Mouse (Mus musculus) neural tube, embryonic 12.5 days (tissue): ENCODE results near the gene Kirrel2. TPM values are rescaled to one million over a fixed set of nuclear protein-coding genes. Genes with fewer than 3 reads are reported as not detected.

Experiments used
- ATAC-seq: fragments of 200-750 bp; cut with Nextera tagmentation; 2 replicates; pipeline ENCODE4 v1.8.0; 2017; ENCODE audit warnings: low read depth, mild to moderate bottlenecking, moderate TSS enrichment, moderate library complexity; ENCODE audit not compliant: low FRiP score
- H3K27ac ChIP-seq: fragments of 300-500 bp; sonication (generic); 2 replicates; pipeline ENCODE4 v1.5.1; 2016
- H3K27me3 ChIP-seq: fragments of 300-500 bp; sonication (generic); replicated peaks from 2 replicates; pipeline ENCODE4 v1.6.1; 2016; ENCODE audit warnings: mild to moderate bottlenecking
- H3K36me3 ChIP-seq: fragments of 300-500 bp; sonication (generic); 2 replicates; pipeline ENCODE4 v1.6.1; 2016; ENCODE audit warnings: mild to moderate bottlenecking
- H3K4me1 ChIP-seq: fragments of 300-500 bp; sonication (generic); 2 replicates; pipeline ENCODE4 v1.6.1; 2016
- H3K4me2 ChIP-seq: fragments of 300-500 bp; sonication (generic); replicated peaks from 2 replicates; pipeline ENCODE4 v1.6.1; 2016; ENCODE audit warnings: mild to moderate bottlenecking
- H3K4me3 ChIP-seq: fragments of 300-500 bp; sonication (generic); 2 replicates; pipeline ENCODE4 v1.5.1; 2016
- H3K9ac ChIP-seq: fragments of 300-500 bp; sonication (generic); 2 replicates; pipeline ENCODE4 v1.6.1; 2016; ENCODE audit warnings: mild to moderate bottlenecking
- H3K9me3 ChIP-seq: fragments of 300-500 bp; sonication (generic); 2 replicates; pipeline ENCODE4 v1.6.1; 2016; ENCODE audit warnings: mild to moderate bottlenecking
- WGBS: fragments of 180-500 bp; shearing (Covaris S2); methylation state at CpG from one replicate; pipeline ENCODE4 v1.1.7; 2016; 5-methylcytosine and 5-hydroxymethylcytosine counted together
- polyA plus RNA-seq: library from polyadenylated mRNA; unstranded; fragments of >200 nt; fragmentation: Nextera tagmentation; extraction: Ambion mirVana; gene quantifications from 2 replicates; pipeline ENCODE4 v1.2.1, GENCODE M21; 2016

Kirrel2 gene
- polyA plus RNA-seq, 1 experiment from 2014 or later: 13.5 TPM

DNA sequence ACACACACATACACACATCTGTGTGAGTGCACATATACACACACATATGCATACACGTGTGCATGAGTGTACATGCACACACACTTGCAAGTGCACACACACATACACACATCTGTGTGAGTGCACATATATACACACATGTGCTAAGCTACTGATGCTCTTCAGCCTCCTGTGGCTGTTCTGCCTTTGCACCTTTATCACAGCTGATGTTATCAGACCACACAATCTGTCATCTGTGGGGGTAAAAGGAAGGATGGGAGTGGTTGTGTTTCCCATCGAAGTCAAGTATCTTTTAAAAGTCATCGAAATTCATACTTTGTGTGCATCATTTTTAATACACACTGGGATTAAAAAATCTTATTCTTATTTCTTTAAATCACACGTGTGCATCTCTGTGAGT lies 55.1 kb downstream of the Kirrel2 start:
- Histone ChIP-seq H3K4me3 (no peak overlapping the region), H3K27ac (no peak overlapping the region), H3K4me1 (no peaks in the 10 kb centered on the region), H3K9me3 (no peaks in the 10 kb centered on the region), H3K4me2 (no peak overlapping the region), H3K36me3 (no peaks in the 10 kb centered on the region), H3K9ac (no peak overlapping the region), H3K27me3 (no peaks in the 10 kb centered on the region)
- no peak for ATAC-seq
- WGBS: 78% methylated on average over 4 of the region's 4 CpGs

GRCm38 (mm10) chr7:30399671-30400070 lies 57.8 kb downstream of the Kirrel2 start:
- Histone ChIP-seq H3K27ac (no peak overlapping the region), H3K9ac (no peak overlapping the region), H3K36me3 (no peaks in the 10 kb centered on the region), H3K4me1 (no peaks in the 10 kb centered on the region), H3K4me2 (no peak overlapping the region), H3K27me3 (no peaks in the 10 kb centered on the region), H3K9me3 (no peaks in the 10 kb centered on the region), H3K4me3 (no peak overlapping the region)
- 46% methylated on average over 7 of the region's 7 CpGs for WGBS
- ATAC-seq: no peak

Other genes starting within 250 kb of the Kirrel2 start
- 156 and 166 TPM in 2 replicates for gene Polr2i, start 225.7 kb downstream of the Kirrel2 start, polyA plus RNA-seq
- 292 and 299 TPM in 2 replicates for gene Tbcb, start 225.4 kb downstream of the Kirrel2 start, polyA plus RNA-seq
- not detected in 2 replicates for gene Ovol3, start 222.0 kb downstream of the Kirrel2 start, polyA plus RNA-seq
- gene Thap8, start 177.6 kb downstream of the Kirrel2 start, polyA plus RNA-seq: 0.52 and 0.78 TPM in 2 replicates
- 6.6 and 9.7 TPM in 2 replicates for gene Wdr62, start 177.3 kb downstream of the Kirrel2 start, polyA plus RNA-seq
- gene Clip3, start 166.0 kb downstream of the Kirrel2 start, polyA plus RNA-seq: 74.3 and 87.2 TPM in 2 replicates
- gene Alkbh6, start 149.0 kb downstream of the Kirrel2 start, polyA plus RNA-seq: 93.4 and 95.9 TPM in 2 replicates
- 21.8 and 24.3 TPM in 2 replicates for gene Syne4, start 142.9 kb downstream of the Kirrel2 start, polyA plus RNA-seq
- gene E130208F15Rik, start 135.9 kb downstream of the Kirrel2 start, polyA plus RNA-seq: not detected in 2 replicates
- gene Sdhaf1, start 133.8 kb downstream of the Kirrel2 start, polyA plus RNA-seq: 25.9 and 26.7 TPM in 2 replicates
- gene Lrfn3, start 94.9 kb downstream of the Kirrel2 start, polyA plus RNA-seq: 10.7 and 11.1 TPM in 2 replicates
- gene Tyrobp, start 43.9 kb downstream of the Kirrel2 start, polyA plus RNA-seq: 22.6 and 23.2 TPM in 2 replicates
- gene Hcst, start 37.8 kb downstream of the Kirrel2 start, polyA plus RNA-seq: 0.72 and 1.2 TPM in 2 replicates
- 1.4 and 2.1 TPM in 2 replicates for gene Nfkbid, start 36.0 kb downstream of the Kirrel2 start, polyA plus RNA-seq
- gene Aplp1, start 12.2 kb downstream of the Kirrel2 start, polyA plus RNA-seq: 368 and 386 TPM in 2 replicates
- gene Nphs1, start 625 bp upstream of the Kirrel2 start, polyA plus RNA-seq: 2.0 and 3.3 TPM in 2 replicates
- gene Prodh2, start 35.9 kb upstream of the Kirrel2 start, polyA plus RNA-seq: not detected in 2 replicates
- 78.3 and 90.0 TPM in 2 replicates for gene Arhgap33, start 77.4 kb upstream of the Kirrel2 start, polyA plus RNA-seq
- 5.4 and 6.0 TPM in 2 replicates for gene Hspb6, start 94.5 kb upstream of the Kirrel2 start, polyA plus RNA-seq
- 9.7 and 11.0 TPM in 2 replicates for gene Proser3, start 94.6 kb upstream of the Kirrel2 start, polyA plus RNA-seq
- gene Lin37, start 102.1 kb upstream of the Kirrel2 start, polyA plus RNA-seq: 52.8 and 53.4 TPM in 2 replicates
- gene U2af1l4, start 105.6 kb upstream of the Kirrel2 start, polyA plus RNA-seq: 83.8 and 87.9 TPM in 2 replicates
- gene Gm49396, start 105.7 kb upstream of the Kirrel2 start, polyA plus RNA-seq: 16.2 and 17.1 TPM in 2 replicates
- 137 and 143 TPM in 2 replicates for gene Psenen, start 105.9 kb upstream of the Kirrel2 start, polyA plus RNA-seq
- 4.1 and 5.7 TPM in 2 replicates for gene Igflr1, start 107.7 kb upstream of the Kirrel2 start, polyA plus RNA-seq
- 12.2 and 13.7 TPM in 2 replicates for gene Kmt2b, start 131.0 kb upstream of the Kirrel2 start, polyA plus RNA-seq
- 0.22 and 0.47 TPM in 2 replicates for gene Zbtb32, start 141.2 kb upstream of the Kirrel2 start, polyA plus RNA-seq
- 1.6 and 1.9 TPM in 2 replicates for gene Upk1a, start 155.2 kb upstream of the Kirrel2 start, polyA plus RNA-seq
- gene Cox6b1, start 168.5 kb upstream of the Kirrel2 start, polyA plus RNA-seq: 912 and 934 TPM in 2 replicates
- gene Etv2, start 178.2 kb upstream of the Kirrel2 start, polyA plus RNA-seq: not detected in 2 replicates
- gene Rbm42, start 192.6 kb upstream of the Kirrel2 start, polyA plus RNA-seq: 163 and 167 TPM in 2 replicates
- gene Haus5, start 207.3 kb upstream of the Kirrel2 start, polyA plus RNA-seq: 39.5 and 45.2 TPM in 2 replicates
- gene Pmis2, start 213.9 kb upstream of the Kirrel2 start, polyA plus RNA-seq: not detected in 2 replicates
- gene 2200002J24Rik, start 241.2 kb upstream of the Kirrel2 start, polyA plus RNA-seq: not detected in 2 replicates